Mouse (Mus musculus) intestine, postnatal 0 days (tissue): Measurements from ENCODE around the gene Cfap161. TPM values are rescaled to one million over a fixed set of nuclear protein-coding genes. Genes with fewer than 3 reads are reported as not detected.

Source experiments
- ATAC-seq: fragments of 200-750 bp; cut with Nextera tagmentation; 2 replicates; pipeline ENCODE4 v1.8.0; 2017; ENCODE audit warnings: mild to moderate bottlenecking, moderate TSS enrichment, moderate library complexity
- H3K27ac ChIP-seq: fragments of 300-500 bp; sonication (generic); 2 replicates; pipeline ENCODE4 v1.5.1; 2014; ENCODE audit warnings: mild to moderate bottlenecking, low read depth, low read length, moderate library complexity
- H3K27me3 ChIP-seq: fragments of 300-500 bp; sonication (generic); replicated peaks from 2 replicates; pipeline ENCODE4 v1.6.1; 2014; ENCODE audit warnings: low read length, mixed read lengths; ENCODE audit not compliant: control insufficient read depth, insufficient read depth
- H3K36me3 ChIP-seq: fragments of 300-500 bp; sonication (generic); 2 replicates; pipeline ENCODE4 v1.6.1; 2014; ENCODE audit warnings: mild to moderate bottlenecking, moderate library complexity; ENCODE audit not compliant: control insufficient read depth, insufficient read depth
- H3K4me1 ChIP-seq: fragments of 300-500 bp; sonication (generic); replicated peaks from 2 replicates; pipeline ENCODE4 v1.6.1; 2014; ENCODE audit warnings: antibody characterized with exemption, low read length, mixed read lengths; ENCODE audit not compliant: control insufficient read depth, insufficient read depth
- H3K4me2 ChIP-seq: fragments of 300-500 bp; sonication (generic); replicated peaks from 2 replicates; pipeline ENCODE4 v1.6.1; 2014; ENCODE audit warnings: low read depth, mild to moderate bottlenecking, moderate library complexity
- H3K4me3 ChIP-seq: fragments of 300-500 bp; sonication (generic); 2 replicates; pipeline ENCODE4 v1.5.1; 2014; ENCODE audit warnings: low read depth, low read length
- H3K9ac ChIP-seq: fragments of 300-500 bp; sonication (generic); 2 replicates; pipeline ENCODE4 v1.6.1; 2014; ENCODE audit warnings: mild to moderate bottlenecking, low read depth, low read length
- H3K9me3 ChIP-seq: fragments of 300-500 bp; sonication (generic); 2 replicates; pipeline ENCODE4 v1.6.1; 2016; ENCODE audit warnings: mixed run types; ENCODE audit not compliant: control insufficient read depth
- CTCF ChIP-seq: sonication (generic); IDR thresholded peaks from 2 replicates; pipeline ENCODE4 v1.5.1; 2016; ENCODE audit warnings: low read depth, mild to moderate bottlenecking, control low read depth, antibody characterized with exemption, moderate library complexity
- WGBS: fragments of 180-500 bp; shearing (Covaris S2); extraction: QIAGEN DNeasy Blood & Tissue Kit; methylation state at CpG from one replicate; pipeline ENCODE4 v1.1.7; 2014; 5-methylcytosine and 5-hydroxymethylcytosine counted together
- polyA plus RNA-seq: library from polyadenylated mRNA; unstranded; fragments of >200 nt; fragmentation: Nextera tagmentation; extraction: Ambion mirVana; gene quantifications from 2 replicates; pipeline ENCODE4 v1.2.1, GENCODE M21; 2015

The Cfap161 gene
- polyA plus RNA-seq, 1 experiment from 2014 or later, result not detected

DNA sequence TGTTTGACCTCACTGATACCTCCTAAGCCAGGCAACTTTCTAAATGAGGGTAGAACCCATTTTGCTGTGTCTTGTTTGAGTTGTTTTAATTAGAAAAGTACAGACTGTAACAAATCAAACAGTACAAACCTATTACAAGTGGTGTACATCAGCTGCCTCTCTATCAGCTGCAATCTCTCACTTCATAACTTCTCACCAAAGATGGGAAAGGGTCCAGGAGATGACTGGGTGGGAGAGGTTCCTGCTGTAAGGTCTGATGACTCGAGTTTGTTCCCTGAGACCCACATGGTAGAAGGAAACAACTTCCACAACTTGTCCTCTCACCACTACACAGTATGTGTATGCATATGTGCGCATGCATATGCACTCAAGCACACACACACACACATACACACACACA lies 32.1 kb upstream of the Cfap161 start:
- H3K27me3 ChIP-seq, result no peaks in the 10 kb centered on the region
- ATAC-seq, result no peak

DNA sequence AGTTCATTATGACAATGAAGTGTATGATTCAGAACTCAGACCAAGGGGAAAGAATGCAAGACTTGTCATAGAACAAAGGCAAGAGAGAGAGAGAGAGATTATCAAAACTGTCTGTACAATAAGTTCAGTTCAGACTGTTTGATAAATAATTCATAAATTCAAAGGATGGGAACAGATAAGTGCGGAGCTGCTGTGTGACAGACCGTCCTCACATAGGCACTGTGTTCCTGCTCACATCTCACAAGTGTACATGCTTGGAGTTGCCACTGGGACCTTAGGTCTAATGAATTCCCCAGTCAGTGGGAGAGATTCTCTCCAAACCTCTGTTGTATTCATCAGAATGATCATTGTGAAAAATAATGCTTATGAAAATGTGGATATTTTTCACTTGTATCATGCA lies 27.3 kb upstream of the Cfap161 start:
- Histone ChIP-seq H3K27ac (no peak overlapping the region), H3K27me3 (no peaks in the 10 kb centered on the region), H3K4me1 (no peaks in the 10 kb centered on the region), H3K9me3 (no peaks in the 10 kb centered on the region), H3K9ac (no peak overlapping the region), H3K36me3 (no peaks in the 10 kb centered on the region), H3K4me3 (no peak overlapping the region), H3K4me2 (no peak overlapping the region)
- no peak for TF ChIP-seq CTCF
- ATAC-seq, result no peak
- 90% methylated on average over 2 of the region's 2 CpGs for WGBS

More for the DNA sequence above, 32.1 kb upstream of the Cfap161 start:
- Histone ChIP-seq H3K4me3 (no peak overlapping the region), H3K9ac (no peak overlapping the region), H3K27ac (no peak overlapping the region), H3K36me3 (no peaks in the 10 kb centered on the region), H3K9me3 (no peaks in the 10 kb centered on the region), H3K4me1 (no peaks in the 10 kb centered on the region; the same call in 1 of the 2 replicates), H3K4me2 (no peak overlapping the region)
- TF ChIP-seq CTCF, result no peak
- 77% methylated on average over 2 of the region's 2 CpGs for WGBS

GRCm38 (mm10) chr7:83816886-83817285 lies 22.2 kb upstream of the Cfap161 start:
- Histone ChIP-seq H3K9me3 (no peaks in the 10 kb centered on the region), H3K9ac (no peak overlapping the region), H3K4me2 (no peak overlapping the region), H3K36me3 (no peaks in the 10 kb centered on the region), H3K27me3 (no peaks in the 10 kb centered on the region), H3K4me3 (no peak overlapping the region), H3K4me1 (no peaks in the 10 kb centered on the region), H3K27ac (no peak overlapping the region)
- WGBS, result 87% methylated on average over 5 of the region's 5 CpGs
- no peak for ATAC-seq
- TF ChIP-seq CTCF, result no peak

DNA sequence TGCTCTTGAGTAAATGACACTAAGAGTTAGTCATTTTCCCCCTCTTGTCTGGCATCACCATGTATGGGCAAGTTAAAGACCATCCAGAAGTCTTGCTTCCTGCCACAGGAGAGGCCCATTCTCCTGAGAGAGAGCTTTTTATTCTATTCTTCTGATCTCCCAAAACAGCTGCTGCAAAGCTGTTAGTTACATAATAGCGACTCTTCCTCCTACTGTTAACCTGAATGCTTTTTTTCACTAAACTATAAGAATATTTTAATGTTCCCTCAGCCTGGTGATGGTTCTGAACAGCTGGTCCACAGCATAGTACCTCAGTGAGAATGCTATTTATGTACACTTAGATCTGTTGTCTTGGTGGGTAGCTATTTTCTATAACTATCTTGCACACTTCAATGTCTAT lies 21.0 kb upstream of the Cfap161 start:
- H3K9ac ChIP-seq, result no peak overlapping the region
- no peak overlapping the region for H3K27ac ChIP-seq
- no peaks in the 10 kb centered on the region for H3K27me3 ChIP-seq
- H3K9me3 ChIP-seq, result no peaks in the 10 kb centered on the region
- H3K4me1 ChIP-seq, result no peaks in the 10 kb centered on the region
- TF ChIP-seq CTCF, result no peak
- no peak overlapping the region for H3K4me2 ChIP-seq
- H3K4me3 ChIP-seq, result no peak overlapping the region
- 77% methylated on average over 1 of the region's 1 CpGs for WGBS
- no peak for ATAC-seq
- no peaks in the 10 kb centered on the region for H3K36me3 ChIP-seq

- Histone ChIP-seq H3K4me1 (no peaks in the 10 kb centered on the region), H3K36me3 (no peaks in the 10 kb centered on the region), H3K4me3 (no peak overlapping the region), H3K9ac (no peak overlapping the region), H3K4me2 (no peak overlapping the region), H3K9me3 (no peaks in the 10 kb centered on the region), H3K27me3 (no peaks in the 10 kb centered on the region), H3K27ac (peak overlapping the region; percentile 11; the same call in 1 of the 2 replicates)
- WGBS, result 16% methylated on average over 4 of the region's 4 CpGs
- TF ChIP-seq CTCF, result no peak
- ATAC-seq, result no peak
Measured at GRCm38 (mm10) chr7:83813993-83814392, 19.3 kb upstream of the Cfap161 start.

GRCm38 (mm10) chr7:83813465-83813864 lies 18.8 kb upstream of the Cfap161 start:
- WGBS, result 21% methylated on average over 3 of the region's 3 CpGs
- Histone ChIP-seq H3K27me3 (no peaks in the 10 kb centered on the region), H3K4me3 (no peak overlapping the region), H3K4me2 (no peak overlapping the region), H3K36me3 (no peaks in the 10 kb centered on the region), H3K9ac (no peak overlapping the region), H3K9me3 (no peaks in the 10 kb centered on the region), H3K27ac (peak overlapping the region; percentile 11; the same call in 1 of the 2 replicates), H3K4me1 (no peaks in the 10 kb centered on the region)
- no peak for ATAC-seq
- no peak for TF ChIP-seq CTCF

GRCm38 (mm10) chr7:83813016-83813415 lies 18.3 kb upstream of the Cfap161 start:
- 86% methylated on average over 6 of the region's 6 CpGs for WGBS
- Histone ChIP-seq H3K4me2 (no peak overlapping the region), H3K9ac (no peak overlapping the region), H3K27me3 (no peaks in the 10 kb centered on the region), H3K4me1 (no peaks in the 10 kb centered on the region), H3K9me3 (no peaks in the 10 kb centered on the region), H3K36me3 (no peaks in the 10 kb centered on the region), H3K27ac (no peak overlapping the region), H3K4me3 (no peak overlapping the region)
- ATAC-seq, result no peak
- no peak for TF ChIP-seq CTCF
